Mouse (Mus musculus): ENCODE measurements around the gene Add3.

The Add3 gene

DNA sequence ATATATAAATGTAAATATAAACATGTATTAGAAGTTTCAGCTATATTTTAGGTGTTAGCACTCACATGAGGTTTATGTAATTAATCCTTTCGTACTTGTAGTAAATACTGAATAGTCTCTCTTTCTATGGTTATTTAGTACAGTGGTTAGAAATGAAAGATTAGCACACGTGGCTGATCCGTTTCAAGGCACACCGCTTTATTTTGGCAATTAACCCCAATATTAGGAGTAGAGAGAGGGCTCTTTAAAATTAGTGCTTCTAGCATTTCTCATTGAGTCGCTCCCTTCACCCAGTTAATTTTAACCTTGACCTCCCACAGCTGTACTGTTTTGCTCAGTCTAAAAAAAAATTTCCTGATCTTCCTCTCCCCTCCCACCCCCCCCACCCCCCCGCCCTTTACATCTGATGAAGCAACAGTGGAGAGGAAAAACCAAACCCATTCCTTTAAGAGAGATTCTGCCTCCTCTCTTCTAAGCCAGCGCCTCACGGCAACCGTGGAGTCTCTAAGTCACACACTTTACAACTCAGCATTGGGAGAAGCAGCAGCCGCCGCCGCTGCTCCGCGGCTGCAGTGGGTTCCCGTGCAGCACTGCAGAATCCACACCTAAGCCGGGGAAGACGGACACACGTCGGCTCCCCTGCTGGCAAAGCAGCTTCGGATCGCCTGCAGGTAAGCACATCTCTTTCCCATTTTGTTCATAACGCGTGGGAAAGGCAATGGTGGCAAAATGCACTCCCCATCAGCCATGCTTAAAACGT lies at the start of gene Add3:
Add3 (plus strand) TSS at position 400 of the 760 bp plus-strand sequence.
- DNase-seq (ENCODE audit: low spot score) = peak; percentile 59

DNA sequence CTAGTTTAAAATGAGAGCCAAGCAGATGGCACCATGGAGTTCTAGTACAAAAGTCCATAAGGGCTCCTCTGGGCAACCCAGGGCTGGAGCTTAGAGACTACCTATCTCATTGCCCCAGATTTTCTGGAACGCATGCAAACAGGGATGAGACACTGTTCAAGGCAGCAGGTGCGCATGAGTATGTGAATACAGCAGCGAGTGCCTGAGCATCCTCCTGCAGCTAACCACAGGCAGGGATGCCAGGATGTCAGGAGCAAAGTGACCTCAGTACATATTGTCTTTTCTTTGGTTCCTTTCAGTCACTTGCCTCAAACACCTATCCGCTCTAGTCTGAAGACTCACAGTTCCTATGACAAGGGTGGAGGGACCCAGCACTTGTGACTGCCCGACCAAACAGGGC lies 49.6 kb upstream of the Add3 start:
- no peak for DNase-seq (ENCODE audit: low spot score)

DNA sequence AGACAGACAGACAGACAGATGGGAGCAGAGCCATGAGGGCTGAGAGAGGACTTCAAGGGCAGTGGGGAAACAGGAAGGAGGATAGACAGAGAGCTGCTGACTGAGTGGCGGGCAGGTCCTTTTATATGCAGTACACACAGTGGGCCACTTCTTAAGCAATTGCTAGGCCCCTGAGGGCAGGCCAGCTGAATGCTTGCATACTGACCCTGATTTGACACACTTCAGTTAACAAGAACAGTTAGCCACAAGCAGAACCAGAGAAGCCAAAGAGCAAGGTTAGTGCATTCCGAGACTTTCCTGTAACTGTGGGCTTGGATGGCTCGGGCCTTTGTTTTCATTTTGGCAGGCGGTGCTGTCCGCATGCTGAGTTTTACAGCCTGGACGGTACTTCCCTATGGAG lies 48.0 kb upstream of the Add3 start:
- no peak for DNase-seq (ENCODE audit: low spot score)

DNA sequence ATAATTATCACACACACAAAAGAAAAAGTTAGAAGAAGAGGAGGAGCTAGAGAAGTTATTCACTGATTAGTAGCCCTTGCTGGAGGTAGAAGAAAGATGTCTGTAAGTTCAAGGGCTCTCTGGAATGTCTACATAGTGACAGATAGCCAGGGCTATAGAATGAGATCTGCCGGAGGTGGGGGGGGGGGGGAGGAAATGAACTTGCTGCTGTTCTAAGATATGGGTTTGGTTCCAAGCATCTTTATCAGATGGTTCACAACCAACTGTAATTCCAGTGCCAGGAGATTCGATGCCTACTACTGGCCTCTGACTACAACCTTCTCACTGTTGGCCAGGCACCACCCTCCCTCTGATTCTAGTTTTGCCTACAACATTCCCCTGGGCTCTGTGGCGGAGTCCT lies 46.9 kb upstream of the Add3 start:
- DNase-seq (ENCODE audit: low spot score) = no peak

DNA sequence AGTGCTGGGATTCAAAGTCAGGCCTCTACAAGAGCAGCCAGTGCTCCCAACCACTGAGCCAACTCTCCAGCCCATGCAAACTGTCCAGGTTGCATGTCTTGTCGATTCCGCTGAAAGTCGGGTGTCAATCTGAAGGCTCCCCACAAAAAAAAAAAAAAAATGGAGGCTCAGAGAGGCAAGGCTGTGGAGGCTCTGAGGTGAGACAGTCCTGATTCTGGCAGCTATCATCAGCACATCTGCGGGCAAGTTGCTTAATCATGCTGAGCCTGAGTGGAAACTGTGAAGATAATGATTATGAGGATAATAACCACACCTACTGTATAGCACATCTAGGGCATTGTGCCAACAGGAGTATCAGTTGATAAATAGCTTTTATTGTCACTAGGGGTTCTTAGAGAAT lies 45.6 kb upstream of the Add3 start:
- DNase-seq (ENCODE audit: low spot score) = no peak

DNA sequence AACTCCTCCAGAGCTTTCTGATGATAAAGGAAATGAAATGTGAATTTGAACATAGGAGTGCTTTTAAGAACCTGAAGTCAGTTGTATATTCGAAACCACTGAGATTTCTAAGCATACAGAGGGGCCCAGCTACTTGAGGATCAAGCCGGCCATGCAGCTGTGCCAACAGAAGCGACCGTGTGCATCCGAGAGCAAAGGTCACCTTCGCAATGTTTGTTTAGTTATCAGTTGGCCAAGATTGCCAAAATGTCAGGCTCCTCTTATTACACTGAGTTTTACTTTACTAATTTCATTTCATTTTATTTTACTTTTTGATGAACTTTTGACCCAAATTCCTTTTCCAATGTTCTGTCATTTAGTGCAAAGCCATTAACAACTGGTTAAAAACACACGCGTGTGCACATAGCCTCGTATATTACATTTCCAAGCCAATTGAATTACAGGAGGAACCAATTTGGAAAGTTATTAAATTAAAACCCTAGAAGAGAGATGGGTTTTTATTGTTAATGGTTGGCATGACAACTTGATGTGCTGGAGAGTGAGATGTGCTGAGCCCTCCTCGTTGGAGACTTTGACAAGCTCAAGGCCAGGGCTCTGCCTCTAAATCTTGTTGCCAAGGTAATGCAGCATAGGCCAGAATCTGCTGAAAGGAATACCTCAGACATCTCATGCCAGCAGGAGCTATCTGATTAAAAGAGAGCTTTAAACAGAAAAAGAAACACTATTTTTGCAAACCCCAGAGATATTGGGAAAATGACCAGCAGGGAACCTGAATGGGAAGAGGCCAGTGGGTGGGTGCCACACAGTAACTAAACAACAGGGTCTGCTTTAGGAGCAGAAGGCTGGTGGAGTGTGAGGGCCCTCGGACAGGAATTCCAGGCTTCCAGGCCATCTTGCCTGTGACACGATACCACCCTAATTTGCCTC lies 38.6 kb upstream of the Add3 start:
- DNase-seq (ENCODE audit: low spot score) = peak; percentile 83

DNA sequence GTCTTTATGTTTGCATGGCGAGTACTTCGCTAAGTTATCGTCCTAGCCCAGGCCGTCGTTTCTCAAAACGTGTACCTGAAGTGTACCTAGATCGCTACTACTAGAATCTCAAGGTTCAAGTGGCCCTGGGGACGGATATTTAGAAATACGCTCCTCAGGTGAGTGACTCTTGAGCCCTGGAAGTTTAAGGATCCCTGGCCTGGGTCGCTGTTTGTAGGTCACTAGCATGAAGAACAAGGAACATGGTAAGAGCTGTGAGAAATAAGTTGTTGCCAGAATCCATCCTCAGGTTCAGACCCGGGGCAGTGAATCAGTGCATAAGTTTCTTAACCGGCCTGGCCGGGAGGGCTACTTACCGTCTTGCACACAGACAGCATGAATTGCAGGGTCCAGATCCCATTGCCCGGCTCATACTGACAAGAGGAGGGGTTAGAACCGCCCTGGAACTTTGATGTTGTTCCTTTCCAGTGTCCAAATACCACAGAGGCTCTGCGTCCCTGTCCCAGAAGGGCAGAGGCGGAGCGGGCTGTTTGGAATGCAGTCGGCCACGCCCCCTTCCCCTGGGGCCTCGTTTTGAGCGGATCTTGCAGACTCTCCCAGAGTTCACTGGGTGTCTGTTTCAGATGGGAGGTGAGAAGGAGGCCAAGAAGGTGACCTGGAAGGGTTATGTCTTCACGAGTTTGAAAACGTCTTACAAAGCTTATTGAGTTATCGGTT lies 34.7 kb upstream of the Add3 start:
- DNase-seq (ENCODE audit: low spot score) = no peak

DNA sequence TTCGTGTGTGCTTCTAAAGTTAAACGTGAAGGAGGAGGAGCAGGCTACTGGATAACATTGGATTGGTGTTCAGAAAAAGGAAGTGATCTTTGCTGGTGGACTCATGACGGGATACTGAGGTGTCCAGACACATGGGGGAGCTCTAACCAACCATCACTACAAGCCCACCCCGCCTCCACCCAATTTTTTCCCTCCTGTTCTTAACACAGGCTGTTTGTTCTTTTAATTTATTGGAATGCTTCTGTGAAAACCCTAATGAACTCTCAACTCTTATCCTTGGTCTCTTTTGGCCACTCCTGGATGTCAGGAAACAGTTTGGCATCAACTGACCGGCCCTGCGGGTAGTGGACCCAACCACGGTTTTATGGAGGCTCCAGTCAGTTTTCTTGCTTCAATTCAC lies 33.3 kb upstream of the Add3 start:
- DNase-seq (ENCODE audit: low spot score) = no peak

DNA sequence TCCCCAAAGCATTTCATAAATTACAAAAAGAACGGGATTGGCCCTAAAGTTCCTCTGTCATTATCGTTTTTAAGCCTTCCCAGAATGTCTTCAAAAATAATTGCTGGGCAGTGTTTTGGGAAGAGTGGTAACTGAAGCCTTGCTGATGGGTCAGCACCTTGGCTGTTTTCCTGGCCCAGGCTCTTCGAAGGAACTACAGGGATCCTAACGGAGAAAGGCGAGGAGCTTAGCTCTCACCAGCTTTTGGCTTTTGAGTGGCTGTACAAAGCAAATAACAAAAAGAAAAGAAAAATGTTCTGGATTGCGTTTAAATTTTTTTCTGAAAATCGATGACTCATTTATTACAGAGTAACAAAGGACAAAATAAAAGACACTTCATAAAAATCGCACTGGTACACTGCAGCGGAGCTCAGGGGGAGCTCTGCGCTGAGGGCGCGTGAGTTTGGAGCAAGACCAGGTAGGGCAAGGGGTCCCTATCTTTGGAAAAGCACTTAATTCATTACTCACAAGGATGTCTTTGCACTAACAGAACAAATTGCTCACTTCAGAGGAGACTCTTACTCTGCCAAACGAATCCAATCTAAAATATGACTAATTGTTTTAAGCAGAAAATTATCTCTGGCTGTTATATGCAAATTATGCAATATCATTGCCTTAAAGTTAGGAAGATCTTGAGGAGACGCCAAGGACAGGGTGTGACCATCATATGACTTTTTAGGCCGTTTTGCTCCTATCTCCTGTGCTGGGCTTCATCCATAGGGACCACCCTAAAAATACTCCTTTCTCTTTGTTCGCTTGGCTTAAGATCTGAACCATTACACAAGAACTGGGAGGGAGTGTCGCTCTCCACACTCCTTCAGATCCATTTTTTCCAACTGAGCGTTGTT lies 32.6 kb upstream of the Add3 start:
- DNase-seq (ENCODE audit: low spot score) = no peak

DNA sequence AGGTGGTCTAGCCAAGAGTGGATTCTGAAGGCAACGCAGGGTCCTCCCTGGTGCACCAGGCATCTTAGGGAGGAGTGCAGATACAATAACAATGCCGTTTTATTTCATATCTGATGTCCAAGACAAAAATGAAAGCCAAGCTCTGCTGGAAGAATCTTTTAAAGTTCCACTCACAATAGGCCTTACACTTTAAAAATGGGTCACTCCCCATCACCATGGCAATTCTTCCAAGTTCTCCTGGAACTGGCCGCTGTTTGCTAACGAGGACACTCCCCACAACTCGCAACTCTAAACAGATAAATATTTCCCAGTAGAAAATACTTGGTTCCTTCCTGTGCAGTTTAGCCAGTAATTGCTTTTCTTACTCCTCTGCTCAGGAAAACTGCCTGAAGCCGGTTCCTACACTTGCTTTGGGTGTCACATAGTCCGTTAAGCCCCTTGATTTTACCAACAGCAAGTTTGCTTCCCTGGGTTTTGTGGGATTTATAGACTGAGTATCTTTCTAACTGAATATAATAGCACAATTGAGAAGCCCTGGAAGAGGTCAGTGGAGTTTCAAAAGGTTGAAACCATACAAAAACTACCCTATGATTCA lies 28.1 kb upstream of the Add3 start:
- no peak for DNase-seq (ENCODE audit: low spot score)

DNA sequence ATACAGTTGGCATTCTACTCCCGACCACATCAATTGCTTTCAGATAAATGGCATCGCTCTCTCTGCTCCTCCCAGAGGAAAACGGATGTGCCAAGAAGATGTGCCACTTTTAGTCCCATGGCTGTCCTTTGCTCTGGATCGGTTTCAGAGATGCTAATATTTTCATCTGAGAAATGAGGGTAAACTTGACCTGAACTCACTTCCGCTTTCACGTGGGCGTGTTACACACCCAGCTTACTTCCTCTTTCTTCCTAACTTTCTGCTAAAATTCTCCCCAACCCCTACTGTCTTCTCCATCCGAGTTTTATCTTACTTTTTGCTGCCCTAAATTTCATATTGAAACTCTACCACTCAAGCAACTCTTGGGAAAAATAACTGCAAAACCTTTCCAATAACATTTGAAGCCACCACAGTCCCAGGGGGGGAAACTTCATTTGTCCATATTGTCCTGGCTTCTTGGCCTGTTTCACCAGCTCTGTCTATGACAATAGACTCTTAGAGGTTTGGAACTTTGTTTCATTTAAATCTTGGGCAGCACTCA lies 20.9 kb upstream of the Add3 start:
- DNase-seq (ENCODE audit: low spot score) = no peak

DNA sequence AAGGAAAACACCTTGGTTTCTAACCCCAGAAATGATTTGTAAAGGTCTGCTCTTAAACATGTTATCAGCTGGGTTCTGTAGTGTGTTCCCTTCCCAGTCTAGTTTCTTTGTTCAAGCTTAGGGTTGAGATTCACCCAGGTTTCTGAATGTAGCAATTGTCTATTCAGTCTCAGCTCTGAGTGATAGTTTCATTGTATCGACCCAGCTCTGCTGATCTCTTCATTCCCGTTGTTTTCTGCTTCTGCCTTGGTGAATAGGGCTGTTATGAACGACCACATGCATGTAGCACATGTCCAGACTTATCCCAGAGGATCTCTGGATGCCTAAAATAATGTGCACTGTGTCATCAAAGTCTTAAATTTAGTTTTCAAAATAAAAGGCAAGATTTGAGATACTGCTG lies 19.8 kb upstream of the Add3 start:
- DNase-seq (ENCODE audit: low spot score) = no peak

DNA sequence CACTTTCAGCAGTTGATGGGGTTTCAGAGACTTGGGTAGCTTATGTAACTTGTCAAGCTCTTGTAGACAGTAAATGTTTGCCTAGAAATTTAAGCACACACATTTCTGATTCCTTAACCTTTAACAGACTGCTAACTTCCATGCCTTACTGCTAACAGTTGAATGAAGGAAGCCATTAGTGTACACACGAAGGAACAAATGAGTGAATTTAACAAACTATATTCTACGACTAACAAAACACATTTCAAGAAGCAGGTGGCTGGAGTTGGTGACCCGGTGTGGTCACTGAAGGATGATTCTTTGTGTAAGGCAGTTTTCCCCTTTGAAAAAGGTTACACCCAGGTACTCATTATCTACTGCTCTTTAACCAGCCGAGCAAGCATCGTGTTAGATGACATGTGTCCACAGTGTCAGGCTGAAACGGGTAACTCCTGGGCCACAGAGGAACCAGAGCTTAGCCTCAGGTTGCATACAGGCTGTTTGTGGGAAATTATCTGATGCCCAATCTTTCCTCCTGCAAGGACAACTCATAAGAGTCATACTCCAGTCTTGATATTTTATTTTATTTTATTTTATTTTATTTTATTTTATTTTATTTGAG lies 17.5 kb upstream of the Add3 start:
- DNase-seq (ENCODE audit: low spot score) = no peak

DNA sequence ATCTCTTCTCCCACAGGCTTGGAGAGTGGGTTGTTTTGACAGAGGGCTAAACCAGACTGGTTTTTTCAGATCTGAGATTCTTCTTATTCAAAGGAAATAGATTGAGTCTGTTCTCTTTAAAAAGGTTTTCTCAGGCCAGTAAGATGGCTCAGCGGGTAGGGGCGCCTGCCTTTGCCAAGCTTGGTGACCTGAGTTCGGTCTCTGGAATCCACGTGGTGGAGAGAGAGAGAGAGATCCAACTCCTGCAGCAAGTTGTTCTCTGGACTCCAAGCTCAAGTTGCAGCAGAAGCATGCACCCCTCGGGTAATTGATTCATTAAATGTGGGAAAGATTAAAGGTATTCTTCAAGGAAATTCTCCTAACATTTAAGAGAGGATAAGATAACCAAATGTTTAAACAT lies 16.9 kb upstream of the Add3 start:
- DNase-seq (ENCODE audit: low spot score) = no peak

DNA sequence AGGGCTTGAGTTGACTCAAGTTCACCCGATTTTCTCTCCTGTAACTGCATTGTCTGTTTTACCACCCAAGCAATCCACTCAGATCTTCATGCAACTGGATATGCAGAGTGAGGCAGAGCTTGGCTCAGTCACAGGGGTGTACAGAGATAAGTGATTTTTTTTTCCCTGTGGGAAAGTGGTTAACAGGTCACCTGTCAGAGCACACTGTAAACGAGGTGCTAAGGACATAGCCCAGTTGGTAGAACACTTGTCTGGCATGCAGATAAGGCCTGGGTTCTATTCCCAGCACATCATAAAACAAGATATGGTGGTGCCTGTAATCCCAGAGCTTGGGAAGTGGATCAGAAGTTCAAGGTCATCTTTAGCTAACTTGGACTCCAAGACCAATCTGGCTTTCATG lies 14.6 kb upstream of the Add3 start:
- no peak for DNase-seq (ENCODE audit: low spot score)

DNA sequence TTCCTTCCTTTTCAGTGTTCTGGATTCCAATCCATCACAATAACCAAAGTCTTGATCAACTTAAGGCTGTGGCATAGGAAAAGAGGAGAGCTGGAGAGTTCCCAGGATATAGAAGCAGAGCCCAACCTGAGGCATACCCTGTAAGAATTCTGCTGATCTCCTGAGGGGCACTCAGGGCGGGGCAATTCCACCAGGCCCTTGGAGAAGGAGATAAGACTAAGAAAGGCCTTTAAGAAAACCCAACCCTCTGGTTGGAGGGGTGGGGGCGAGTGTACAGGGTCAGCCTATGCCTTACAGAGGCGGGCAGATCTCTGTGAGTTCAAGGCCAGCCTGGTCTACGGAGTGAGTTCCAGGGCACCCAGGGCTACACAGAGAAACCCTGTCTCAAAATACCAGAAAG lies 13.7 kb upstream of the Add3 start:
- no peak for DNase-seq (ENCODE audit: low spot score)

DNA sequence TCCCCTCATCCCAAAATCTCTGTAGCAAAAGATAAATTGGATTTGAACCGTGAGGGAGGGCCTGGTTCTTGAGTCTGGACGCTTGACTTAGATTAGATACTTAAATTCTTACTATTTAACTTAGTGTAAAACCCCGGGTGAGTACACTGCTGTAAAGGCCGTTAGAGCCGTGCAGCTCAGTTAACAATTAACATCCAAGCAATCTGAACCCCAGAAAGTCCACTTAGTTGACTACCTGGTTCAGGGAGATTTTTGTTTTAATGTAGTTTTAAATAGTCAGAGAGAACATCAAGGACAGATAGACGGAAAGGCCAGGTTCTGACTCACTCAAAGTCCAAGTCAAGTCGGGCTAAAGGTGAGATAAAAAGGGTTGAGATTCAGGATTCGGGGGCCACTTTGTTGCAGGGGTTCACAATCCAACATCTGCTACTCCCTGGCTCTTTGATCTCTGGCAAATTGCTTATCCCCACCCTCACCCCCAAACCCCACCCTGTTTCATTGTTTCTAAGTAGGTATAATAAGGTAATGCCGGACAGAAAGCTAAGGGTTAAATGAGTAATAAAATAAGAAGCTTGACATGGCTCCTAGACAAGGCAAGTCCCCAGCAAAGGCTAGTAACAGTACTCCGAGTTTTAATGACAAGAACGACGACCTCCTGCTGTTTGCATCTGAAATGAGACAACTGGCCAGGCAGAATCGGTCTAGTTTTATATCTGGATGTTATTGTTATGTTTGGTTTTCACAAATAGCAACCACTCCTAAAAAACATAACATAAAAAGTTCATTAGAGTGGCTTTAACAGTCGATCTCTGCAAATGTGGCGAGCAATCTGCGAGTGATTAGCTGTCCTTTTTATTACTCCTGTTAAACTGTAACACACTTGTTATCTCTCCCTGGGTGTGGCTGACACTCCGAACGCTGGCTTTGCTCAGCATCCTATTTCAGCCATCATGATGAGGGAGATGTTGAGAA lies 12.6 kb upstream of the Add3 start:
- no peak for DNase-seq (ENCODE audit: low spot score)

DNA sequence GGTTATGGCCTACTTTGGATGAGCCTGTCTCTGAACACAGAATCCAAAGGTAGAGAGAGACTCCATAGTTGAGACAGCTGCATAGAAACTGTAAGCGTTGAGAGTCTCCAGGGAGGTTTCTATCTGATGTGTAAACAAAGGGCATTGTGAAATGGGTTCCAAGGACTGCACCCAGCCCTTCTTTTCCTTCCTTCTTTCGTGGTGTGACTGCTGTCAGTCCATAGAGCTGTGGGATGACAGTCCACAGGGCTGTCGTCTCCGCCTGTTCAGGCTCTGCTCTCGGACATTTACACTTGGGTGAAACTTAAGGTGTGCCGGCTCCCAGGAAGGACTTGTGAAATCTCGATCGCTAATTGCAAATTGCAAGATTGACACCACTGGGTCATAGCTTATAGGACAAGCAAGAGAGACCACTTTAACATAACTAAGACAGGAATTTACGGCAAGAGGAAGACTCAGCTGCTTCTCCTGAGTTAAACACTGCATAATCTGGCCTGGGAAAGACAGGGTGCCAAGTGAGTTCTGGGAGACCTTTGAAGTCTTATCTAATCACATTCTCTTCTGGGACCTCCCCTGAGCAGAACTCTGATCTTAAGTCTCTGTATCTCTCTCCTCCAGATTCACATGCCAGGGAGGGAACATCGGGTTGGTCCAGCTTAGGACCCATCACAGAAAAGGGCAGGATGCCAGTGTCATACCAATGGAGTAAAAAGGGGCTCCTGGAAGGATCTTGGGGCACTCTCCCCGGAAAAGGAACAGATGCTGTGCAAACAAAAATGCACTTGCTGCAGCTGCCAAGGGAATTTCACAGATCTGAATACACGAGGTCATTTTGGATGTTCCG lies 11.5 kb upstream of the Add3 start:
- no peak for DNase-seq (ENCODE audit: low spot score)

Data from MN1 (cell line).